Mouse (Mus musculus): ENCODE data around the gene Tmem135. TPM values are rescaled to one million over a fixed set of nuclear protein-coding genes. Genes with fewer than 3 reads are reported as not detected.

The Tmem135 gene
- polyA plus RNA-seq, 1 experiment from 2014 or later = 16.4 TPM

GRCm38 (mm10) chr7:89242565-89242964 lies 161.5 kb downstream of the Tmem135 start:
- H3K4me2 ChIP-seq = no peak overlapping the region

GRCm38 (mm10) chr7:89242143-89242542 lies 161.9 kb downstream of the Tmem135 start:
- H3K4me1 ChIP-seq (replicated peaks) = no peaks in the 10 kb centered on the region; the same call in 1 of the 2 replicates
- H3K9ac ChIP-seq = no peak overlapping the region
- H3K4me3 ChIP-seq (replicated peaks) = no peak overlapping the region
- no peak overlapping the region for H3K4me2 ChIP-seq
- no peak overlapping the region for H3K27ac ChIP-seq (replicated peaks)
- no peaks in the 10 kb centered on the region for H3K27me3 ChIP-seq
- no peaks in the 10 kb centered on the region for H3K9me3 ChIP-seq (replicated peaks)
- H3K36me3 ChIP-seq (replicated peaks) = no peaks in the 10 kb centered on the region
- ATAC-seq (ENCODE audit: insufficient read depth) = peak; percentile 70
- WGBS (ENCODE audit: insufficient replicate concordance) = 40% methylated on average over 2 of the region's 2 CpGs

More at GRCm38 (mm10) chr7:89242565-89242964, 161.5 kb downstream of the Tmem135 start:
- Histone ChIP-seq H3K27me3 (no peaks in the 10 kb centered on the region), H3K9ac (no peak overlapping the region), H3K9me3 (replicated peaks) (no peaks in the 10 kb centered on the region), H3K4me3 (replicated peaks) (no peak overlapping the region), H3K27ac (replicated peaks) (no peak overlapping the region), H3K4me1 (replicated peaks) (no peaks in the 10 kb centered on the region; the same call in 1 of the 2 replicates), H3K36me3 (replicated peaks) (no peaks in the 10 kb centered on the region)
- WGBS (ENCODE audit: insufficient replicate concordance) = 37% methylated on average over 4 of the region's 4 CpGs
- ATAC-seq (ENCODE audit: insufficient read depth) = peak; percentile 70; the same call in 1 of the 2 replicates

- Histone ChIP-seq H3K36me3 (replicated peaks) (no peaks in the 10 kb centered on the region), H3K4me1 (replicated peaks) (no peaks in the 10 kb centered on the region; the same call in 1 of the 2 replicates), H3K9me3 (replicated peaks) (no peaks in the 10 kb centered on the region), H3K27ac (replicated peaks) (no peak overlapping the region), H3K27me3 (no peaks in the 10 kb centered on the region), H3K9ac (no peak overlapping the region), H3K4me2 (no peak overlapping the region), H3K4me3 (replicated peaks) (no peak overlapping the region)
- WGBS (ENCODE audit: insufficient replicate concordance) = 72% methylated on average over 4 of the region's 4 CpGs
- no peak for ATAC-seq (ENCODE audit: insufficient read depth)
Measured at GRCm38 (mm10) chr7:89239592-89239991, 164.4 kb downstream of the Tmem135 start.

- Histone ChIP-seq H3K4me3 (replicated peaks) (no peak overlapping the region), H3K4me1 (replicated peaks) (no peaks in the 10 kb centered on the region), H3K27me3 (no peaks in the 10 kb centered on the region), H3K9ac (no peak overlapping the region), H3K9me3 (replicated peaks) (no peaks in the 10 kb centered on the region), H3K4me2 (no peak overlapping the region), H3K27ac (replicated peaks) (no peak overlapping the region), H3K36me3 (replicated peaks) (no peaks in the 10 kb centered on the region)
- ATAC-seq (ENCODE audit: insufficient read depth) = no peak
- WGBS (ENCODE audit: insufficient replicate concordance) = 62% methylated on average over 2 of the region's 2 CpGs
Measured at GRCm38 (mm10) chr7:89236592-89236991, 167.4 kb downstream of the Tmem135 start.

- 15% methylated on average over 4 of the region's 4 CpGs for WGBS (ENCODE audit: insufficient replicate concordance)
- H3K27ac ChIP-seq (replicated peaks) = no peak overlapping the region
- H3K4me2 ChIP-seq = no peak overlapping the region
- no peaks in the 10 kb centered on the region for H3K27me3 ChIP-seq
- ATAC-seq (ENCODE audit: insufficient read depth) = no peak
- H3K9me3 ChIP-seq (replicated peaks) = no peaks in the 10 kb centered on the region
- no peaks in the 10 kb centered on the region for H3K4me1 ChIP-seq (replicated peaks)
- H3K36me3 ChIP-seq (replicated peaks) = no peaks in the 10 kb centered on the region
- no peak overlapping the region for H3K4me3 ChIP-seq (replicated peaks)
- H3K9ac ChIP-seq = no peak overlapping the region
Measured at GRCm38 (mm10) chr7:89235974-89236507, 168.0 kb downstream of the Tmem135 start.

- H3K4me1 ChIP-seq (replicated peaks) = no peaks in the 10 kb centered on the region
- H3K9ac ChIP-seq = no peak overlapping the region
- H3K4me2 ChIP-seq = no peak overlapping the region
- 0 out of 2 replicates have a peak, but pooled peaks cover 4% of the 10 kb centered on the region for H3K36me3 ChIP-seq (replicated peaks)
- no peaks in the 10 kb centered on the region for H3K27me3 ChIP-seq
- WGBS (ENCODE audit: insufficient replicate concordance) = 69% methylated on average over 3 of the region's 3 CpGs
- no peaks in the 10 kb centered on the region for H3K9me3 ChIP-seq (replicated peaks)
- no peak for ATAC-seq (ENCODE audit: insufficient read depth)
- no peak overlapping the region for H3K4me3 ChIP-seq (replicated peaks)
- H3K27ac ChIP-seq (replicated peaks) = no peak overlapping the region
Measured at GRCm38 (mm10) chr7:89232499-89233145, 171.4 kb downstream of the Tmem135 start.

- H3K4me2 ChIP-seq = no peak overlapping the region
- no peak overlapping the region for H3K9ac ChIP-seq
- H3K9me3 ChIP-seq (replicated peaks) = no peaks in the 10 kb centered on the region
- ATAC-seq (ENCODE audit: insufficient read depth) = no peak
- 0 out of 2 replicates have a peak, but pooled peaks cover 4% of the 10 kb centered on the region for H3K36me3 ChIP-seq (replicated peaks)
- H3K27me3 ChIP-seq = no peaks in the 10 kb centered on the region
- H3K4me1 ChIP-seq (replicated peaks) = no peaks in the 10 kb centered on the region
- no peak overlapping the region for H3K4me3 ChIP-seq (replicated peaks)
- H3K27ac ChIP-seq (replicated peaks) = no peak overlapping the region
- 65% methylated on average over 3 of the region's 3 CpGs for WGBS (ENCODE audit: insufficient replicate concordance)
Measured at GRCm38 (mm10) chr7:89231200-89231790, 172.7 kb downstream of the Tmem135 start.

- Histone ChIP-seq H3K9me3 (replicated peaks) (no peaks in the 10 kb centered on the region), H3K4me1 (replicated peaks) (no peaks in the 10 kb centered on the region), H3K4me2 (no peak overlapping the region), H3K9ac (no peak overlapping the region), H3K27ac (replicated peaks) (no peak overlapping the region), H3K4me3 (replicated peaks) (no peak overlapping the region), H3K36me3 (replicated peaks) (no peaks in the 10 kb centered on the region), H3K27me3 (no peaks in the 10 kb centered on the region)
- ATAC-seq (ENCODE audit: insufficient read depth) = no peak
- 57% methylated on average over 1 of the region's 1 CpGs for WGBS (ENCODE audit: insufficient replicate concordance)
Measured at GRCm38 (mm10) chr7:89222609-89223008, 181.4 kb downstream of the Tmem135 start.

GRCm38 (mm10) chr7:89216628-89217027 lies 187.4 kb downstream of the Tmem135 start:
- Histone ChIP-seq H3K27ac (replicated peaks) (no peak overlapping the region), H3K4me3 (replicated peaks) (no peak overlapping the region), H3K36me3 (replicated peaks) (no peaks in the 10 kb centered on the region), H3K9me3 (replicated peaks) (no peaks in the 10 kb centered on the region), H3K4me1 (replicated peaks) (no peaks in the 10 kb centered on the region; the same call in 1 of the 2 replicates), H3K9ac (no peak overlapping the region), H3K4me2 (no peak overlapping the region), H3K27me3 (no peaks in the 10 kb centered on the region)
- WGBS (ENCODE audit: insufficient replicate concordance) = 29% methylated on average over 1 of the region's 1 CpGs
- ATAC-seq (ENCODE audit: insufficient read depth) = no peak

GRCm38 (mm10) chr7:89216118-89216517 lies 187.9 kb downstream of the Tmem135 start:
- Histone ChIP-seq H3K4me1 (replicated peaks) (no peaks in the 10 kb centered on the region; the same call in 1 of the 2 replicates), H3K9me3 (replicated peaks) (no peaks in the 10 kb centered on the region), H3K9ac (no peak overlapping the region), H3K27ac (replicated peaks) (no peak overlapping the region; the same call in 1 of the 2 replicates), H3K36me3 (replicated peaks) (no peaks in the 10 kb centered on the region), H3K27me3 (no peaks in the 10 kb centered on the region), H3K4me2 (no peak overlapping the region), H3K4me3 (replicated peaks) (no peak overlapping the region)
- 24% methylated on average over 2 of the region's 2 CpGs for WGBS (ENCODE audit: insufficient replicate concordance)
- ATAC-seq (ENCODE audit: insufficient read depth) = peak; percentile 40; the same call in 1 of the 2 replicates

GRCm38 (mm10) chr7:89215714-89216113 lies 188.3 kb downstream of the Tmem135 start:
- Histone ChIP-seq H3K4me1 (replicated peaks) (no peaks in the 10 kb centered on the region; the same call in 1 of the 2 replicates), H3K9me3 (replicated peaks) (no peaks in the 10 kb centered on the region), H3K4me2 (no peak overlapping the region), H3K27me3 (no peaks in the 10 kb centered on the region), H3K36me3 (replicated peaks) (no peaks in the 10 kb centered on the region), H3K9ac (no peak overlapping the region), H3K27ac (replicated peaks) (no peak overlapping the region; the same call in 1 of the 2 replicates), H3K4me3 (replicated peaks) (no peak overlapping the region)
- ATAC-seq (ENCODE audit: insufficient read depth) = peak; percentile 37; the same call in 1 of the 2 replicates
- WGBS (ENCODE audit: insufficient replicate concordance) = 22% methylated on average over 7 of the region's 7 CpGs
